Mouse (Mus musculus): Measurements from ENCODE around the gene Paf1. TPM values are rescaled to one million over a fixed set of nuclear protein-coding genes. Genes with fewer than 3 reads are reported as not detected.

Paf1 gene
- total and polyA plus RNA-seq, 3 experiments: 53.5 to 645 (median 99.9) TPM

GRCm38 (mm10) chr7:28432252-28432651, 39.5 kb downstream of the Paf1 start:
- H3K36me3 ChIP-seq (ENCODE audit: control insufficient read depth in 1 of 2, insufficient read depth in 2 of 2, low read length in 2 of 2): peaks cover 3 to 58% of the 10 kb centered on the region in 2 experiments; a peak in 3 of 4 replicates
- TF ChIP-seq MEF2A (IDR thresholded peaks at IDR 0.05; ENCODE audit: extremely low read depth, insufficient replicate concordance, low read depth, low read length, poor library complexity, severe bottlenecking): peak; percentile 38; the same call in 1 of the 2 replicates
- no peak for TF ChIP-seq MYC (IDR thresholded peaks at IDR 0.05; ENCODE audit: low read depth, low read length)
- peak; percentile 63 for TF ChIP-seq MXI1 (IDR thresholded peaks at IDR 0.05; ENCODE audit: low read depth, low read length)
- TF ChIP-seq HCFC1 (IDR thresholded peaks at IDR 0.05; ENCODE audit: low read depth, low read length): no peak
- TF ChIP-seq ELF1 (IDR thresholded peaks at IDR 0.05; ENCODE audit: low read depth, low read length): peak; percentile 55
- TF ChIP-seq TCF12 (IDR thresholded peaks at IDR 0.05; ENCODE audit: low read depth, low read length): peak; percentile 99
- TF ChIP-seq CTCF (IDR thresholded peaks at IDR 0.05 in 2 of 3, conservative IDR thresholded peaks at IDR 0.05 in 1 of 3; ENCODE audit: control insufficient read depth in 1 of 3, insufficient read depth in 1 of 3, low read depth in 2 of 3, low read length in 3 of 3, poor library complexity in 1 of 3, severe bottlenecking in 1 of 3): no peak
- TF ChIP-seq E2F4 (IDR thresholded peaks at IDR 0.05; ENCODE audit: borderline replicate concordance, low read depth, low read length): no peak
- no peak for TF ChIP-seq POLR2A (IDR thresholded peaks at IDR 0.05; ENCODE audit: control insufficient read depth in 1 of 2, insufficient read depth in 1 of 2, low read depth in 1 of 2, low read length in 2 of 2, poor library complexity in 1 of 2)
- TF ChIP-seq CHD2 (IDR thresholded peaks at IDR 0.05; ENCODE audit: low read length): no peak; the same call in 1 of the 2 replicates
- TF ChIP-seq UBTF (IDR thresholded peaks at IDR 0.05; ENCODE audit: borderline replicate concordance, insufficient read depth, low read depth, low read length): no peak
- TF ChIP-seq ZMIZ1 (IDR thresholded peaks at IDR 0.05; ENCODE audit: low read depth, low read length): no peak
- TF ChIP-seq RAD21 (IDR thresholded peaks at IDR 0.05; ENCODE audit: low read depth, low read length): no peak
- TF ChIP-seq SMC3 (IDR thresholded peaks at IDR 0.05; ENCODE audit: low read depth, low read length): no peak
- TF ChIP-seq BHLHE40 (IDR thresholded peaks at IDR 0.05; ENCODE audit: borderline replicate concordance, low read depth, low read length): peak; percentile 70
- TF ChIP-seq POLR2AphosphoS5 (IDR thresholded peaks at IDR 0.05; ENCODE audit: borderline replicate concordance, low read depth, low read length): no peak
- TF ChIP-seq TBP (IDR thresholded peaks at IDR 0.05; ENCODE audit: low read depth, low read length): no peak
- TF ChIP-seq CHD1 (IDR thresholded peaks at IDR 0.05; ENCODE audit: low read depth, low read length): 0 out of 2 replicates have a peak, but pooled peaks have one; percentile 76
- peak; percentile 95 for TF ChIP-seq GATA1 (IDR thresholded peaks at IDR 0.05; ENCODE audit: low read depth, low read length)
- peak; percentile 51; the same call in 1 of the 2 replicates for TF ChIP-seq KAT2A (conservative IDR thresholded peaks at IDR 0.05; ENCODE audit: low read depth, low read length)
- TF ChIP-seq MAZ (IDR thresholded peaks at IDR 0.05; ENCODE audit: low read depth, low read length): 0 out of 2 replicates have a peak, but pooled peaks have one; percentile 44
- TF ChIP-seq EP300 (IDR thresholded peaks at IDR 0.05; ENCODE audit: low read depth in 1 of 2, low read length in 2 of 2): peak; percentile 90 to 95
- TF ChIP-seq ZC3H11A (IDR thresholded peaks at IDR 0.05; ENCODE audit: low read depth, low read length): peak; percentile 25; the same call in 1 of the 2 replicates
- no peak for TF ChIP-seq ZKSCAN1 (IDR thresholded peaks at IDR 0.05; ENCODE audit: low read depth, low read length)
- TF ChIP-seq GABPA (IDR thresholded peaks at IDR 0.05; ENCODE audit: low read depth, low read length): no peak
- TF ChIP-seq POLR2AphosphoS2 (IDR thresholded peaks at IDR 0.05; ENCODE audit: low read length): 0 out of 2 replicates have a peak, but pooled peaks have one; percentile 52
- peak; percentile 96 for TF ChIP-seq SIN3A (IDR thresholded peaks at IDR 0.05; ENCODE audit: low read length)
- TF ChIP-seq JUND (IDR thresholded peaks at IDR 0.05; ENCODE audit: low read depth, low read length): no peak
- no peak for TF ChIP-seq USF2 (IDR thresholded peaks at IDR 0.05; ENCODE audit: borderline replicate concordance in 1 of 2, insufficient read depth in 1 of 2, low read depth in 1 of 2, low read length in 2 of 2)
- peak; percentile 69 for TF ChIP-seq TAL1 (IDR thresholded peaks at IDR 0.05; ENCODE audit: low read length)
- TF ChIP-seq NRF1 (IDR thresholded peaks at IDR 0.05; ENCODE audit: insufficient read depth, low read depth, low read length, poor library complexity, severe bottlenecking): no peak
- TF ChIP-seq MAFK (IDR thresholded peaks at IDR 0.05; ENCODE audit: borderline replicate concordance, low read depth, low read length): peak; percentile 77; the same call in 1 of the 2 replicates
- TF ChIP-seq MAX (IDR thresholded peaks at IDR 0.05; ENCODE audit: low read length): no peak
- TF ChIP-seq USF1 (IDR thresholded peaks at IDR 0.05; ENCODE audit: low read depth, low read length): no peak
- TF ChIP-seq ETS1 (IDR thresholded peaks at IDR 0.05; ENCODE audit: low read depth, low read length): peak; percentile 99
- TF ChIP-seq RCOR1 (IDR thresholded peaks at IDR 0.05; ENCODE audit: low read depth, low read length): peak; percentile 90
- TF ChIP-seq NELFE (IDR thresholded peaks at IDR 0.05; ENCODE audit: low read depth, low read length): no peak

More at GRCm38 (mm10) chr7:28432252-28432651, 39.5 kb downstream of the Paf1 start:
- DNase-seq (ENCODE audit: low read depth, low spot score): peak; percentile 74
- H3K9me3 ChIP-seq (replicated peaks; ENCODE audit: insufficient read depth, low read length): no peaks in the 10 kb centered on the region
- H3K27ac ChIP-seq (ENCODE audit: control insufficient read depth, low read depth, low read length): peak overlapping the region; percentile 70
- H3K27me3 ChIP-seq (ENCODE audit: control insufficient read depth in 1 of 2, insufficient read depth in 2 of 2, low read length in 2 of 2): no peaks in the 10 kb centered on the region
- no peak overlapping the region for H3K4me3 ChIP-seq (ENCODE audit: control insufficient read depth in 1 of 2, insufficient read depth in 1 of 2, low read depth in 2 of 2, low read length in 2 of 2)
- H3K79me2 ChIP-seq (ENCODE audit: control insufficient read depth, insufficient read depth, low read length, poor library complexity): peaks cover 17% of the 10 kb centered on the region
- no peak overlapping the region for H3K9ac ChIP-seq (ENCODE audit: control insufficient read depth, low read depth, low read length, poor library complexity, severe bottlenecking)
- peaks cover 43 to 45% of the 10 kb centered on the region in 2 experiments for H3K4me1 ChIP-seq (ENCODE audit: control insufficient read depth in 1 of 2, insufficient read depth in 2 of 2, low read length in 2 of 2)

Measured in MEL (cell line).